Mouse (Mus musculus): Measurements from ENCODE around the gene Gsdma2.

DNA sequence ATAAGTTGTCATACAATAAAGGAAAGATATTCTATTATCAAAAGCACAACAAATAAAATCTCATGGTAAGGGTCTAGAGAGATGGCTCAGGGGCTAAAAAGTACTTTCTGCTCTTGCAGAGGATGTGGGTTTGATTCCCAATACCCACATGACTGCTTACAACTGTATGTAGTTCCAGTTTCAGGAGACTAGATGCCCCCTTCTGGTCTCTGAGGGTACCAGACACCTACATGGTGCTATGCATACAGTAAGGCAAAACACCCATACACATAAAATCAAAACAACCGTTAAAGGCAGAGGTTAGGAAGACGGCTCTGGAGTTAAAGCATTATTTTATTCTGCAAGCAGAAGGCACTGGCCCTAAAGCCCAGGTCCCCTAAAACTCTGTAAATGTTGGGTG lies 42.6 kb upstream of the Gsdma2 start:
- TF ChIP-seq CTCF (IDR thresholded peaks at IDR 0.05; ENCODE audit: borderline replicate concordance, insufficient read depth, low read length) (no peak), POLR2A (IDR thresholded peaks at IDR 0.05; ENCODE audit: low read depth, low read length) (no peak)

All from embryonic fibroblast, embryonic 13.5 days (primary cell).